Mouse (Mus musculus) testis, adult 10 weeks (tissue): ENCODE data around the gene Lrrc18. TPM values are rescaled to one million over a fixed set of nuclear protein-coding genes. Genes with fewer than 3 reads are reported as not detected.

Source experiments
- polyA plus RNA-seq: library from polyadenylated mRNA; stranded (reverse); fragments of 350-450 nt; fragmentation: Illumina TruSeq; extraction: RNeasy Lipid Tissue Mini Kit (QIAGEN cat#74804); gene quantifications from one replicate; pipeline ENCODE4 v1.2.3, GENCODE M21; 2014; ENCODE audit warnings: low read depth, low replicate concordance

Lrrc18 gene
- 887 TPM for polyA plus RNA-seq

DNA sequence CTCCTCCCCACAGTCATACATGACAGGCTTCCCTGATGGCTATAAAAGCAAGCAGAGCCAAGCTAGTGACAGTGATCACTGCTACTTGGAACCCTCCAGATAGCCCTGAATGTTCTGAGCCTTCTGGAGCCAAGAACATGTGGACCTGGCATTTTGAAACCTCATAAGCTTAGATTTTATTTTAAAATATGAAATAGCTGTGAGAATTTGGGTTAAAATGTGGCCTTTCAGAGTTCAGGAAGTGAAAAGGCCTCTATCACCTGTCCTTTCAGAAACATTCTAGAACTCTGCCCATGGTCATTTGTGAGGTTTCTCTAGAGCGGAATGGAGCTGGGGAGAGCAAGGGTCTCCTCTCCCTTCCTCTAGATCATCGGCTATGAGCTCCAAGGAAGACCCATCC, at the start of gene Lrrc18:
Gene Lrrc18 (plus strand): TSS at position 301 of the 400 bp plus-strand sequence.

Other genes with a start within 250 kb of the Lrrc18 start
- gene Tmem273, start 205.4 kb upstream of the Lrrc18 start, polyA plus RNA-seq, result not detected
- gene Fam170b, start 157.4 kb upstream of the Lrrc18 start, polyA plus RNA-seq, result 31.5 TPM
- 8.5 TPM for gene Vstm4, start 134.6 kb upstream of the Lrrc18 start, polyA plus RNA-seq
- 1.2 TPM for gene Wdfy4, start 194.1 kb downstream of the Lrrc18 start, polyA plus RNA-seq
- gene Arhgap22, start 222.6 kb downstream of the Lrrc18 start, polyA plus RNA-seq, result 0.11 TPM